Comparison of ENCODE assay signal across 32 mouse cellular contexts in genomic region chr7:49599950-49600349, GRCm38 (mm10). TPM values are rescaled to one million over a fixed set of nuclear protein-coding genes. Genes with fewer than 3 reads are reported as not detected.
DNase-seq lines count a peak whose midpoint lies in the region; ATAC-seq and TF ChIP-seq lines count a peak whose summit lies in the region.
"Had no signal": no experiment of that assay in that cellular context is flagged by ENCODE, and none has a peak within 500 bp of the region (broad histone marks: within the 10 kb centered on the region; RNA-seq: fewer than 3 reads in every experiment).

No protein-coding gene starts in this region.

- WGBS in heart, embryonic 12.5 days: 77% methylated on average over 3 of the region's 3 CpGs
- WGBS in heart, postnatal 0 days: 66% methylated on average over 3 of the region's 3 CpGs
- WGBS in lung, embryonic 15.5 days: 69% methylated on average over 3 of the region's 3 CpGs

- DNase-seq in heart, adult 11 months: no peak
- no peak for DNase-seq in heart, postnatal 0 days (ENCODE audit: low spot score)
- no peak for DNase-seq in heart, postnatal 14 days
- DNase-seq in lung, postnatal 10 days: no peak
- DNase-seq: adrenal gland, postnatal 10 days; adrenal gland, postnatal 36 days; B cell, adult 2 months; cerebellum, adult 11 months; cerebellum, adult 2 months; cerebellum, adult 9-11 months; cerebellum, postnatal 25 days; forebrain, postnatal 0 days; gastrocnemius, adult 2 months; gastrocnemius, postnatal 14 days; heart, adult 18-20 months had no signal

- H3K9ac ChIP-seq in heart, embryonic 12.5 days: no peak overlapping the region
- no peak overlapping the region for H3K9ac ChIP-seq in heart, postnatal 0 days (replicated peaks; ENCODE audit: low read depth, low read length)
- H3K9ac ChIP-seq in lung, embryonic 15.5 days: no peak overlapping the region
- H3K9ac ChIP-seq: embryonic facial prominence, embryonic 12.5 days; embryonic facial prominence, embryonic 15.5 days; forebrain, postnatal 0 days; hindbrain, embryonic 13.5 days; intestine, embryonic 15.5 days had no signal

- H3K4me2 ChIP-seq in heart, embryonic 12.5 days: no peak overlapping the region
- no peak overlapping the region for H3K4me2 ChIP-seq in heart, postnatal 0 days (ENCODE audit: low read depth, low read length)
- H3K4me2 ChIP-seq in lung, embryonic 15.5 days: no peak overlapping the region
- H3K4me2 ChIP-seq: embryonic facial prominence, embryonic 12.5 days; embryonic facial prominence, embryonic 15.5 days; heart, embryonic 11.5 days; hindbrain, embryonic 13.5 days; intestine, embryonic 15.5 days had no signal

- intact Hi-C loops in heart, postnatal 14 days (cut with DNase I): loop anchor here (2.0 to 10.0 kb wide), 3 partner anchors 108 to 465 kb away; no protein-coding TSS in a partner anchor

- H3K27ac ChIP-seq in heart, embryonic 12.5 days (ENCODE audit: poor library complexity, severe bottlenecking): 0 out of 2 replicates have a peak overlapping the region, but pooled peaks have one; percentile 21
- 0 out of 2 replicates have a peak overlapping the region, but pooled peaks have one; percentile 8 for H3K27ac ChIP-seq in heart, postnatal 0 days (ENCODE audit: low read depth)
- no peak overlapping the region for H3K27ac ChIP-seq in lung, embryonic 15.5 days
- 0 out of 2 replicates have a peak overlapping the region, but pooled peaks have one; percentile 28 for H3K27ac ChIP-seq in bone marrow macrophage, adult 2 months (ENCODE audit: insufficient read depth, low read depth, low read length)
- H3K27ac ChIP-seq: embryonic facial prominence, embryonic 12.5 days; embryonic facial prominence, embryonic 15.5 days; gastrocnemius, adult 2 months; hindbrain, embryonic 10.5 days; hindbrain, embryonic 13.5 days; intestine, embryonic 15.5 days had no signal

- ATAC-seq in heart, embryonic 12.5 days (ENCODE audit: insufficient number of reproducible peaks, low FRiP score): 0 out of 2 replicates have a peak, but pooled peaks have one; percentile 18
- no peak for ATAC-seq in heart, postnatal 0 days (ENCODE audit: insufficient read depth, low read depth)
- peak; percentile 30; the same call in 1 of the 2 replicates for ATAC-seq in lung, embryonic 15.5 days (ENCODE audit: borderline replicate concordance, extremely low read depth, low FRiP score, low TSS enrichment)
- ATAC-seq: forebrain, embryonic 14.5 days; forebrain, postnatal 0 days; hindbrain, embryonic 16.5 days; intestine, embryonic 15.5 days; Patski had no signal

- peaks cover 24% of the 10 kb centered on the region for H3K4me1 ChIP-seq in heart, embryonic 12.5 days (replicated peaks)
- no peaks in the 10 kb centered on the region for H3K4me1 ChIP-seq in heart, postnatal 0 days (ENCODE audit: control insufficient read depth, insufficient read depth)
- H3K4me1 ChIP-seq in lung, embryonic 15.5 days: 0 out of 2 replicates have a peak, but pooled peaks cover 7% of the 10 kb centered on the region
- peaks cover 38% of the 10 kb centered on the region for H3K4me1 ChIP-seq in bone marrow macrophage, adult 2 months (ENCODE audit: control insufficient read depth, insufficient read depth, low read length)
- H3K4me1 ChIP-seq: embryonic facial prominence, embryonic 12.5 days; embryonic facial prominence, embryonic 15.5 days; hindbrain, embryonic 10.5 days; hindbrain, embryonic 13.5 days had no signal

- TF ChIP-seq CTCF in heart, postnatal 0 days (IDR thresholded peaks at IDR 0.05; ENCODE audit: low read depth): no peak
- no peak for TF ChIP-seq CTCF in bone marrow macrophage, adult 2 months (IDR thresholded peaks at IDR 0.05; ENCODE audit: low read depth, low read length)

- H3K9me3 ChIP-seq in heart, embryonic 12.5 days (replicated peaks): no peaks in the 10 kb centered on the region
- no peaks in the 10 kb centered on the region for H3K9me3 ChIP-seq in heart, postnatal 0 days (replicated peaks; ENCODE audit: control insufficient read depth, low read length)
- H3K9me3 ChIP-seq in lung, embryonic 15.5 days: no peaks in the 10 kb centered on the region
- H3K9me3 ChIP-seq: embryonic facial prominence, embryonic 12.5 days; embryonic facial prominence, embryonic 15.5 days; hindbrain, embryonic 10.5 days; hindbrain, embryonic 13.5 days; intestine, embryonic 15.5 days had no signal

- H3K27me3 ChIP-seq in heart, embryonic 12.5 days (replicated peaks): no peaks in the 10 kb centered on the region
- no peaks in the 10 kb centered on the region for H3K27me3 ChIP-seq in heart, postnatal 0 days (ENCODE audit: control insufficient read depth, insufficient read depth, low read length)
- H3K27me3 ChIP-seq in lung, embryonic 15.5 days: no peaks in the 10 kb centered on the region
- H3K27me3 ChIP-seq: embryonic facial prominence, embryonic 12.5 days; embryonic facial prominence, embryonic 15.5 days; hindbrain, embryonic 13.5 days; intestine, embryonic 15.5 days; Patski had no signal

- no peak for TF ChIP-seq EP300 in heart, postnatal 0 days (IDR thresholded peaks at IDR 0.05; ENCODE audit: low read depth)

- H3K4me3 ChIP-seq in heart, embryonic 12.5 days: no peak overlapping the region
- no peak overlapping the region for H3K4me3 ChIP-seq in heart, postnatal 0 days (ENCODE audit: low read depth, low read length)
- H3K4me3 ChIP-seq in lung, embryonic 15.5 days: no peak overlapping the region
- H3K4me3 ChIP-seq in bone marrow macrophage, adult 2 months (ENCODE audit: insufficient read depth, low read length): no peak overlapping the region
- H3K4me3 ChIP-seq: embryonic facial prominence, embryonic 12.5 days; embryonic facial prominence, embryonic 15.5 days; gastrocnemius, adult 2 months; hindbrain, embryonic 10.5 days; hindbrain, embryonic 13.5 days; intestine, embryonic 15.5 days had no signal

- TF ChIP-seq POLR2A in bone marrow macrophage, adult 2 months (IDR thresholded peaks at IDR 0.05; ENCODE audit: borderline replicate concordance, low read depth, low read length): no peak

- H3K36me3 ChIP-seq in heart, embryonic 12.5 days: peaks cover 93% of the 10 kb centered on the region
- H3K36me3 ChIP-seq in heart, postnatal 0 days (replicated peaks; ENCODE audit: control insufficient read depth, insufficient read depth, low read length): peaks cover 69% of the 10 kb centered on the region
- peaks cover 34% of the 10 kb centered on the region for H3K36me3 ChIP-seq in lung, embryonic 15.5 days
- H3K36me3 ChIP-seq: G1E had no signal

RNA-seq across cellular contexts. Expression of gene Dbx1, which starts 36.7 kb away (rescaled TPM):
- 0.20 TPM in 1 of 2 replicates, not detected in the other for polyA plus RNA-seq in heart, embryonic 12.5 days (2016; fragmentation: Nextera tagmentation; extraction: Ambion mirVana)
- total RNA-seq in heart, postnatal 0 days (2014; rRNA removed; ENCODE audit: low replicate concordance): not detected in 2 replicates
- polyA plus RNA-seq in heart, postnatal 0 days (2015; fragmentation: Nextera tagmentation; extraction: Ambion mirVana): not detected in 2 replicates
- total RNA-seq in heart, postnatal 14 days (2021): not detected
- polyA plus RNA-seq in lung, embryonic 15.5 days (2015; fragmentation: Nextera tagmentation; extraction: Ambion mirVana): not detected in 2 replicates
- polyA plus RNA-seq in bone marrow macrophage, adult 2 months (2012; ENCODE audit: insufficient read depth, insufficient read length, missing spikeins): not detected in 2 replicates
- total RNA-seq: adrenal gland, adult 18-20 months; adrenal gland, postnatal 10 days; adrenal gland, postnatal 36 days; common myeloid progenitor, adult 5-6 weeks; gastrocnemius, adult 2 months; gastrocnemius, postnatal 14 days; heart, adult 18-20 months; heart, postnatal 25 days had no signal
- polyA plus RNA-seq: cerebellum, adult 2 months; frontal cortex, adult 2 months; G1E; heart, embryonic 11.5 days; intestine, embryonic 15.5 days; Patski had no signal
